Mouse (Mus musculus): ENCODE measurements around the gene Tmem95.
"Not testable (repeated sequence)": the region's sequence is repeated elsewhere in the genome, so short reads cannot be mapped to it uniquely, and the experiment has no call there.

Tmem95 gene

DNA sequence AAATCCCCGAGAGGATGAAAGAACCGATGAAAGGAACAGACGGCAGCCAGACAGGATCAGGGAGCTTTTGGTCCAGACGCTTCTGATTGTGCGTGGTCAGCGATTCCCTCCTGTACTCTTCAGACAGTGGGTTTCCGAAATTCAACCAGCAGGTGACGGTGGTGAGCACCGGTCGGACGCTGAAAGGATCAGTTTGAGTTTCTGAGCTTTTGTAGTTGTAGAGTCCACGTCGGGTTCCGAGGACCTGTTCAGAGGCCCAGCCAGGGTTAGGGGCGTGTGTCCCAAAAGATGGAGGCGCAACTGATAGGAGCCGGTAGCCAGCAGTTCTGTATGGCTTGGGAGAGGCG lies 2.7 kb upstream of the Tmem95 start:
- peak; percentile 84 to 88 for DNase-seq

DNA sequence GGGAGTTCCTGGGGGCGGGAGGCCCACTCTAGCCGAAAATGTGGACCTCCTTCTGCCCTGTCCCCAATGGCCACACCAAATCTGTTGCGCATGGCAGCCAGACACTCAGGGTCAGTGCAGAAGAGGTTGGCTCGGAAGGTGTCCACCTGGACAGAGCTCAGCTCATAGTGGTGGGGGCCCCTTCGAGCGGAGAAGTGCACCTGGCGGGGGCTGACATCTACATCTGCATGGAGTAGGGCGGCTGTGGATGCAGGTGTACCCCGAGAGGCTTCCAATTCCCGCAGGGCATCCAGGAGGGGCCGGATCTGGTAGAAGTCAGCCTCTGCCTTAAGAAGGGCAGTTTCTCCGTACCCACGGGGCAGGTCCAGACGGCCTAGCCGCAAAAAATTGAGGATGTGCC lies 1.9 kb upstream of the Tmem95 start:
- DNase-seq, result no peak

DNA sequence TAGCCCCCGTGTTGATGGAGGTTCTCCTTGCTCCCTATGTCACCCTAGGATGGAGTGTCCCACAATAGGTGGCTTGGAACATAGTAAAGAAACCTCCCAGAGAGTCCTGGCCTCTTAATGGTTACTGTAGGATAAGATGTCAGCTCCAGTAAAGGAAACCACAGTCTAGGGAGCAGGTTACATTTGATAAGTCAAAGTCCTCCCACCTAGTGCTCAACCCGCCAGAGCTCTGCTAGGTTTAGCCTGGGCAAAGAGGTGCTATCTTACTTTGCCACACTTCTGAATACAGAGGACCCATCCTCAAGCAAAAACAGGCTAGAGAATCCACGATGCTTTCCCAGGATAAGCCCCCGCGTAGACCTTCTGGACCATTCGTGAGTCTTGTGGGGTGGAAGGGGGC lies 1.1 kb upstream of the Tmem95 start:
- no peak for DNase-seq

DNA sequence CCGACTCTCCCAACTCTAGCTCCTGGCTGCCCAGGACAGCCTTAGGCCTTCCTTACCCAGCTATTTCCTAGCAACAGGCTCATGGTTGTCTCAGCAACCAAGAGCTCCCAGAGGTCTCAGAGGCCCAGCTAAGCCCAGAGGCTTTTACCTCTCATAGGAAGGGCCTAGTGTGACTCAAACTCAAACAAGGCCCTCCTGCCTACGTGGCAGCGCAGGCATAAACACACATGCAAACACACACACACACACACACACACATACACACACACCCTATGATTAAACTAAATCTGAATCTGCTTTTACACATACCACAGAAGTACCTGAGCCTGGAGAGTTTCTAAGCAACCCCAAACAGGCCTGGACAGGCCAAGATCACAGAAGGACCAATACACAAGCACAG lies 581 bp upstream of the Tmem95 start:
- no peak for DNase-seq

DNA sequence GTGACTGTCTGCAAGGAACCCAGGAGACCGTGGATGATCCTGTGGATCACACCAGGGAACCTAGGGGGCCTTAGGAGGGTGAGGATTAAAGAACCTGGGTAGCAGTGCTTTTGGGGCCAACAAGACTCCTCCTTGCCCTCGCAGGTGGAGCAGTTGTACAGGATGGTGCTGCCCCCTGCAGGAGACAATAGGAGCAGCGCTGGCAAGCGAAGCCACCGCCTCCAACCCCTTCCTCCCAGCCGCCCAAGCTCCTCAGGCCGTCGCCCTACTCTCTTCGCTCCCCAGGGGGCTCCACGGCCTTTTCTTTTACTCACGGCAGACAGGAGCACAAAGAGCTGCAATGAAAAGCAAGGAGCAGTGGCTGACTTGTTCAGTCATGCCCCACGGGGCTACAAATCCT lies 951 bp downstream of the Tmem95 start:
- DNase-seq, result peak; percentile 82 to 94

DNA sequence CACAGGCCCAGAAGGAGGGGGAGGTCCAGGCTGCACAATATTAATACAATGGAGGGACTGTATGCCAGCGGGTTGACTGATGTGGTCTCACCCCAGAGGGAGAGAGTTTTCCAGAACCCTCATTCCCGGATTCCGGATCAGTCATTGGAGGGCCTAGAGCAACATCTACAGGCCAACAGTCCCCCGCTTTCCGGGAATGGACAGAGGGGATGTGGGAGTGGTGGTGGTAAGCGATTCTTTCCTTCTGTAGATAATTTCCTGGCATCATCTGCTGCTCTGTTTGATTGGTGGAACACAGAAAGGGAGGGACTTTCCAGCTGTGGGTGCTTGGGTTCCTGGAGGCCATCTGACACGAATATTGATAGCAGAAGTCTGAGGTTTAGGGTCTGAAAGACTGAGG lies 1.6 kb downstream of the Tmem95 start:
- DNase-seq, result peak; percentile 54 to 58

DNA sequence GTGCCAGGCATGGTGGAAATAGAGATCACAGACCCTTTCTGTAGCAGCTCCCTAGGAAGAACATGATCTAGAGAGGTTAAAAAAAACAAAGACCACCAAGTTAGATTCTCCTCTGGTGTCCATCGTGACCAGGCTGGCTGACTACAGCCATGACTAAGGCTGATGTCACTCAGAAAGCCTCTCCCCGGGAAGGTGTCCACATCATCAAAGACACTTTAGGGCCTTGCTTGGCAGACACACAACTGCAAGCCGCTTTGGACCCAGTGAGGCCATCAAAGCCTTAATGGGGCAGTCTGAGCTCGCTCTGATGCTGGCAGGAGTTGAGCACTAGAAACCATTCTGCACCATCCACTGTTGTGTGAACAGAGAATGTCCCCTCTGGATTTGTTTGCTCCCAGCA lies 5.4 kb downstream of the Tmem95 start:
- no peak for DNase-seq

DNA sequence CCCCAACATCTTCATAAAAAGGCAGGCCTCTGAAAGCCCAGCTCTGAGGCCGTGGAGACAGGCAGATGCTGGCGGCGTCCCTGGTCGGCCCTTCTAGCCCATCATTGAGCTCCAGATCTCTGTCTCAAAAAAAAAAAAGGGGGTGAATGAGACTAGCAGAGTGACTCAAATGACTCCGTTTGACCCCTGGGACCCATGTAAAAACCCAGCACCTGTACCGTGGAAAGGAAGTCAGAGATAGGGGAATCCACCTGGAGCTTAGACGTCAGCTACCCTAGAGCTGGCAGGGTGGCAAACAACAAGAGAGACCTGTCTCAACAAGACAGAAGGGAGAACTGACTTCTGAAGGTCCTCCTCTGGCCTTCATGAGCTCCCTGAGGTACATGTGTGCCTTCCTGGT lies 6.0 kb downstream of the Tmem95 start:
- DNase-seq, result no peak

DNA sequence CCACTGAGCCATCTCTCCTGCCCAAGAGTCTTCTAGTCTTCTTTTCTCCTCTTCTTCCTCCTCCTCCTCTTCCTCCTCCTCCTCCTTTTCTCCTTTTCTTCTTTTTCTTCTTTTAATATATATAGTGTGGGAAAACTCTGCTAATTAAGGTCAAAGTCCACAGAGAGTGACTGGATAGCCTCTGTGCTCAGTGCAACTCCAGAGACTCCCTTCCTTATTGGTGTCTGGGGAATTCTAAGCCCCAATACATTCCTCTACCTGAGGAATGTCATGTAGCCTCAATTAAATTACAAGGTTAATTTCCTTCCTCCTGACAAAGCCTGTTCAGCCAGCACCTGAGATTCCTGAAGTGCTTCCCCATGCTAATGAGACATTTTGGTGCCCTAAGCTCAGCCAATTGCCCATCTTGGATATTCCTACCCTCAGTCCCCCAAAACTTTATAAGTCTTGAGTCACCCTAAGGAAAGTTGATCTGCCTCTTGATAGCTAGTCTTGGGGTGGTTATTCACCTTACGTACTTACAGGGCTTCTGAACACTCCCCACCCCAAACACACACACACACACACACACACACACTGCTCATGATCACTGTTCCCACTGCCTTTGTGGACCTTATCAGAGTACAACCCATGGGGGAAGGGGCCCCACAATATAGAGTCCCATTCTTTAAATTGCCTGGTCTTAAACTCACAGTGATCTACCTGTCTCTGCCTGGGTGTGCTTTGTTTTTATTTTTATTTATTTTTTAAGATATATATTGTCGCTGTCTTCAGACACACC lies 7.3 kb downstream of the Tmem95 start:
- no peak for DNase-seq

DNA sequence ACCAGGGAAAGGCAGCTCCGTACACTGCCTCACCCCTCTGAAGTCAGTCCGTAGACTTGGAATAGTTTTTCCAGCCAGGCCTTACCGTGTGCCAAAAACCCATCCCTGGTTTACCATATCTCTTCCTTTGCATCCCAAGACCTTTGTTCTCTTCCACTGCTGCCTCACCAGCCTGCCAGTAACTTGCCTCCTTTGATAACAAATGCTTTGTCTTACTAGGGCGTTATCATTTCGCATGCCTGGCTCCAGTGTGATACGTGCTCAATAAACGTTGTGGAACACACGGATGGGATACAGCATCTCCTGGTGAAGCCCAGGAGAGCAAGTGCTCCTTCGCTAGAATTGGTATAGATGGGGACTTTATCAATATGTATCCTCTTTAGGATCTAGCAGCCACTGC lies 10.5 kb downstream of the Tmem95 start:
- no peak for DNase-seq

DNA sequence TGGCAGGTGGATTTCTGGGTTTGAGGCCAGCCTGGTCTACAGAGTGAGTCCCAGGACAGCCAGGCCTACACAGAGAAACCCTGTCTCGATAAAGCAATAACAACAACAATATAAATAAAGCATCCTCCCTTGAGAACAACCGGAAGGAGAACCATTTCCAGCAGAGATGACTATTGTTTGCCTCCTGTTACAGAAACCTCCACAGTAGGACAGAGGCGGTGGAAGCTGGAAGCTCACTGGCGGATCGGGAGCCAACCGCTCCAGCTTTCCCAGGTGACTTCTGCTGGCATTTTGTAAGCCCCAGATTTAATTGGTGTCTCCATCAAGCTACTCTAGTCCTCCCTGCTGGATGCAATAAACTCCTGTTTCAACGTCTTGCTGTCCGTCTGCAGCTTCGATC lies 12.3 kb downstream of the Tmem95 start:
- DNase-seq, result no peak

DNA sequence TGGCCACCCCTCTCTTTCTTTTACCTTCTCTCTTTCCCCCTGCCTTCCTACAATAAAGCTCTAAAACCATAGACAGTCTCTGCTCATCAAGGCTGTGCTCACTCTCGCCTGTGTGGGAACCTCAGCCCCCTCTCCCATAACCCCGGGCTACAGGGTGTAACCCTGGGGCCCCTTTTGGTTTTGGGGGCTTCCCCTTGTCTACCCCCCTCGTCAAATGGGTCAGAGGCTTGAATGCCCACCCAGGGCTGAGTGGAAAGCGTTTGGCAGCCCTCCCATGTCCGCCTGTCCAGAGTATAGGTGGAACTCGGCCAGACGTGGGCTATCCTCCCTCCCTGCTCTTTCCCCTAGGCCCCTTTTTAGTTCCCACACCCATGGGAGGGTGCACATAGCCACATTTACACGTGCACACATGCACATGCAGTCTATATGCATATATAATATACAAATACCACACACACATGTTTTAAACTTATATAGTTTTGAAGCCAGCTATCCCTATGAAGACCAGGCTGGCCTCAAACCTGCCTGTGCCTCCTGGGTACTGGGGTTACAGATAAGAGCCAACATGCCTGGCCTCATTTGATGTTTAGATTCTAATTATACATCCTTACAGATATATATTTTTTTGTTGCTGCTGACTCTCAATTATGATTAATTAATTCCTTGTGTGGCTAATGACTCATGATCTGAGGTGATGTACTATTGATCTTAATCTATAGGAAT lies 13.5 kb downstream of the Tmem95 start:
- no peak for DNase-seq

DNA sequence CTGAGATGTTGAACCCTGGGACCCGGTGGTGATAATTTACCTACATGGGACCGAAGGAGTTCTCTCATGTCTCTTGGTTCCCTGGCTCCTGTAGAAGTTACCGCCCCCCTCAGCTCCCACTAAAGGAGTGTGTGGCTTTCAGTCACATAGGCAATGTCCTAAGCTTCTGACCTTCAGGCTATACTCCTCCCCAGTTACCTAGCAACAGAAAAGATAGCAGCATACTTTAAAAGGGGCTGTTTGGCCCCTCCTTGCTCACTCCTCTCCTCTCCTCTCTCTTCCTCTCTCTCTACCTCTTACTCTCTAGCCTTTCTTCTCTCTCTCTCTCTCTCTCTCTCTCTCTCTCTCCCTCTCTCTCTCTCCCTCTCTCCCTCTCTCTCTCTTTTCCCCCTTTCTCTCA lies 14.1 kb downstream of the Tmem95 start:
- DNase-seq, result not testable (repeated sequence)

DNA sequence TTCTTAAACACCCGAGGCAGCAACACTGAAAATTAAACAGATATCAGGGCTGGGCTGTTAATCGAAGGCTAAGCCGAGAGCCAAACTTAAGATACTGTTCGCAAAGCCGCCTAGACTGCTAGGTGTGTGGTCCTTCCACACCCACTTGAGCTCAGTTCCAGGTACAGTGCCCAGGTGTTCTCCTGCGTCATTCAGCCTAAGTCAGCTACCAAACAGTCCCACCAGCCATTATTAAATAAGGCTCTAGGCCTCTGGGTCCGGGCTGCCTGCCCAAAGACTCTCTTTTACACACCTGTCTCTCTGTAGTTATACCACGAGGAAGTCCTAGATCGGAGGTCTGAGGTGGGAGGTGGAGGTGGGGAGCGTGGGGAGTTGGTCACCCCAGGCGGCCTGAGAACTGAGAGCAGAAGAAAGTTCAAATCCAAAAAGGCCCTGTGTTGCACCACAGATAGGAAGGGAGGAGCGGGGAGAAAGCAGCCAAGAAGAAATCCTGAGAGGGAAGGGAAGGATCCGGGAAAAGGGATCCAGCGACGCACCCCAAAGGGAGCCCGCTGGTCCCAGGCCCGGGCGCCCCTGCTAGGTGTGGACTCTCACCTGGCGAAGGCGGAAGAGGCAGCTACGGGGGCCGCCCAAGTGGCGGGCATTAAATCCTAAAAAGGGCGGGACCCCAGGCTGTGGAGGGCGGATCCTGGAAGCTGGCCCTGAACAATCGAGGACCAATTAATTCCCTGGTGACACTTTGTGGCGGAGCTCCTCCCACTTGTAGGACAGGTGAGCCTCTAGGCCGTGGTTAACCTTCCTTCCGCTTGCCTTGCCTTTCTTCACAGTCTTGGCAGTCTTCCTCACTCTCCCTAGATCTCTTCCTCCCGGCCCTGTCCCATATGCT lies 19.5 kb downstream of the Tmem95 start, which contains the start of gene Tnk1:
Gene Tnk1 (minus strand): TSS at position 618 of the 886 bp plus-strand sequence.
- DNase-seq, result peak; percentile 72 to 75

DNA sequence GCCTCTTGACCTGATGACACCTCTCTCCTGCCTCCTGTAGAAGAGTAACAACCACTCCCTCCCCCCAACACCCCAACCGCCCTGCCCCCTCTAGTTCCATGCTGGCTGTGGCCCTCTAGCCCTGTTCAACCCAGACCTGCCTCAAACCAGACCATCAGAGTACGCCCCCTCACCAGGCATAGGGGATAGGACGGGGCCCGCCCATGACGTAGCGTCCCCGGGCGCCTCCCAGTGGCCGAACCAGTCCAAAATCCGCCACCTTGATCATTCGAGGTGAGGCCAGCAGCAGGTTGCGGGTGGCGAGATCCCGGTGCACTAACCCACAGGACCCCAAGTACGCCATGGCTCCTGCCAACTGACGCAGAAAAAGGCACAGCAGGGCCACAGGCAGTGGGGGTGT lies 22.5 kb downstream of the Tmem95 start:
- DNase-seq, result peak; percentile 31 to 78

DNA sequence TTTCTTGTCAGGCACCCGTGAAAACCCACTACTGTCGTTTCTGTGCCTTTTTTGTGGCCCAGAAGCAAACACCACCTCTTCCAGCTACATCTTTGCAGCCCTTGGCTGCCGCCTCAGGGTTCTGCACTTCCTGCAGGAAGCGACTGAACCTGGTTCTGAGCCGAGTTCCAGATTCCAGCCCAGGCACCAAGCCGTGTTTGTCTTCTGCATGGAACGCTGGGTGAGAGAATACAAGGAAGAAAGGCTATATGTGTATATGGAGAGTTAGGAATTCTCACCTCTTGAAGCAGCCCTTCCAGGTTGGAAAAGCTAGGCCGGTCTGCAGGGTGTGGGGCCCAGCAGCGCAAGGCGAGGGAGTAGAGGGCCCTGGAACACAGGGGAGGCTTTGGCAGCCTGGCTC lies 23.1 kb downstream of the Tmem95 start:
- no peak for DNase-seq

DNA sequence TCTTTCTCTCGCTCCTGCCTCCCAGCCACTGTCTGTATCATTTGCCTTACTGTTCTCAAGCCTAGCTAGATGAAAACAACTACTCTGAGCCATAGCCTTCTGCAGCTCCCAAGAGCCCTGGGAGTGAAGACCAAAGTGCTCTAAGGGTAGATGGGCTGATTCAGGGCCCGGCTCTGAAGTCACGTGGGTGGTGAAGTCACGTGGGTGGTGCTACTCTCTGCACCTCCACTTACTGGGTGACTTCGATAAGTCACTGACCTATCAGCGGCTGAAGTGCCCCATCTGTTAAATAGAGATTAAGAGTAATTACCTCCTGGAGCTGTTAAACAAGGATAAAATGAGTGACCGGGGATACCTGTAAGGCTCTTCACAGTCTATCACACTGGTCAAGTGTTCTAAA lies 23.8 kb downstream of the Tmem95 start:
- DNase-seq, result peak; percentile 56 to 67

DNA sequence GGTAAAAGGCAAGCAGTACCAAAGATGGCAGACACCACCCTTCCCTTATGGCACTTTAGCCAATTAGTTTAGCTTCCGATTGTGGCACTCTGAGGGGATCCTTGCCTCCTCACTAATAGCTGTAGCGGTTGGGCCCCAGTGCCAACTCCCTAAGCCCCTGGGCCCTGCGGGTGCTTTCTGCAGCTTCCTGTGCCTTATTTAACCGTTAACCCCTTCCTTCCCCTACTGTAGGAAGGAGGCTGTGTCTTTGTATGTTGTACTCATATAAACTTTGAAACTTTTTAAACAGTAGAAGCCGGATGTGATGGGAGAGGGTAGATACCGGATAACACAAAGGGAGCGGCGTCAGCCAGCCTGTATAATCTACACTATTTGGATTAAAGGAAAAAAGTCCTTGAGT lies 27.1 kb downstream of the Tmem95 start:
- DNase-seq, result no peak

DNA sequence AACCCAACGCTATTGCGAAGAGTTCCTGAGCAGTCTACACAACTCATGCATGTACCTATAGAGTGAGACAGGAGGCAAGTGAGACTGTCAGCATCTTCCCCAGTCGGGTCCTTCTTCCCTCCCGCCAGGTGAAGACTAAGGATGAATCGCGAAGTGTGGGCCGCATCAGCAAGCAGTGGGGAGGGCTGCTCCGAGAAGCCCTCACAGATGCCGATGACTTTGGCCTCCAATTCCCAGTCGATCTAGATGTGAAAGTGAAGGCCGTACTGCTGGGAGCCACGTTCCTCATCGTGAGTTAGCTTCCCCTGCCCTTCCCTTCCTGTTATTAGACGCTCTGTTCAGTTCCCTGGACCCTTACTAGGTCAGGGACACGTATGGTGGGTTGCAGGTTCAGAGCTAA lies 27.9 kb downstream of the Tmem95 start:
- DNase-seq, result no peak

DNA sequence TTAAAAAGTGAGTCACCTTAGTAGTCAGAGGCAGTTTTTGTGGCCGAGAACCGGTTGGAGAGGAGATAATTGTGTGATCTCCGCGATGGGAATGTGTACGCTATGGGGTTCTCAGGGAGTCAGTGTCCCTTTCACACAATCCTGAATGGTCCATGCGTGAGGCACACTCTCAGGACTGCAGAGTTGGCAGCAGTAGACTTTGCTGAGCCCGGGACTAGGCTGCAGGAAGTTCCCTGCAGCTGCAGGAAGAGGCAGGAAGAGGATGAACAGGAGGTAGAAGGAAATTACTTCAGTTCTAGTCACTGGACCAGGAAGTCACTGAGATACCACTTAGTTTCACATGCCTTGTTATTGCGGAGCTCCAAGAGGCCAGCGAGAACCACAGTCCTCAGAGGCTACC lies 28.7 kb downstream of the Tmem95 start:
- DNase-seq, result peak in 1 of 2 experiments; percentile 13

DNA sequence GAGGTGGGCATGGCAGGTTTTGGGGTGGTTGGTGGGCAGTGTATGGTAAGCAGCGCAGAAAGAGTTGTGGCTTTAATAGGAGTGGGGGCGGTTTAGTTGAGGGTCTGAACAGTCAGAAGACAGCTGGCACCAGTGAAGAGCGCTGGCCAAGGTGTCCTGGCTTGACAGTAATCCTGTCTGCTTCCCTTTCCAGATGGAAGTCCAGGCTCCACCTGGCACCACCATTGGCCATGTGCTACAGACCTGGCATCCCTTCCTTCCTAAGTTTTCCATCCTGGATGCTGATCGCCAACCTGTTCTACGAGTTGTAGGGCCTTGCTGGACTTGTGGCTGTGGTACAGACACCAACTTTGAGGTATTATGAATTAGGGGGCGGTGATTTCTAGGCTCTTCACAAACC lies 29.8 kb downstream of the Tmem95 start:
- DNase-seq, result no peak

DNA sequence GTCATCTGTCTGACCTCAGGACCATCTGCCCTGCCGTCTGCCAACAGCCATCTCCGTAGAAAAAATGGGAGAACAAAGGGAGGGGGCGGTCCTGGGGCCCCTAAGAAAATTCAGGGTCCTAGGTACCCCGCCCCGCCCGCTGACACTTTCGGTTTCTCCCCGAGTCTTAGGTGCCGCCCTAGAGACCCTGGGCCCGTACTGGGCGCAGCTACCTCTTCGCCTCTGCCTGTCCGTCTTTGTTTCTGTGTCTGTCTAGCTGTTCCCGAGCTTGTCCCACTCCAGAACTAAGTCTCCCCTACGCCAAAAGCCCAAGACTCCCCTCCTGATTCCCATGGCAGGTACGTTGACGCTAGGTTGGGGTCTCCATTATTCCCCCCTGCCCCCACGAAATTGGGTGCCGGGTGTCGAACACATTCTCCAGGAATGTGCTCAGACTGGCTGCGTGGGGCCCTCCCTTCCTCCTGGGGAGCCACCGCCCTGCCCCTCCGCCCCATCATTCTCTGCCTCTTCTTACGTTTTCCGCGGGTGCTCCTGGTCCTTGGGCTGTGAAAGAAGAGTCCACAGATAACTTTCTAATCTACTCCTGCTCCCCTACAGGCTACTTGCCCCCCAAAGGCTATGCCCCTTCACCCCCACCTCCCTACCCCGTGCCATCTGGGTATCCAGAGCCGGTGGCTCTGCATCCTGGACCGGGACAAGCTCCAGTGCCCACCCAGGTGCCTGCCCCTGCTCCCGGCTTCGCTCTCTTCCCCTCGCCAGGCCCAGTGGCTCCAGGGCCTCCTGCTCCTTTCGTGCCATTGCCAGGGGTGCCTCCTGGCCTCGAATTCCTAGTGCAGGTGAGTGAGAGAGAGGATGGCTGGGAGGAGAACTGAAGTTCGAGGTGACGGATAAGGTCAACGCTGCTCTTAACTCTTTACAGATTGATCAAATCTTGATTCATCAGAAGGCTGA lies 30.8 kb downstream of the Tmem95 start:
- DNase-seq, result peak in 1 of 2 experiments; percentile 41
